Mouse (Mus musculus) hindbrain, embryonic 14.5 days (tissue): ENCODE results near the gene Timm50. TPM values are rescaled to one million over a fixed set of nuclear protein-coding genes. Genes with fewer than 3 reads are reported as not detected.

Experiments used
- ATAC-seq: fragments of 200-750 bp; cut with Nextera tagmentation; 2 replicates; pipeline ENCODE4 v1.8.0; 2017; ENCODE audit warnings: moderate number of reproducible peaks, mild to moderate bottlenecking, moderate TSS enrichment, moderate library complexity; ENCODE audit not compliant: low FRiP score
- DNase-seq: peaks from one replicate; pipeline ENCODE4 v3.0.0-alpha.2; 2015; ENCODE audit warnings: low spot score
- H3K27ac ChIP-seq: fragments of 300-500 bp; sonication (generic); 2 replicates; pipeline ENCODE4 v1.5.1; 2014; ENCODE audit warnings: mild to moderate bottlenecking, moderate library complexity
- H3K27me3 ChIP-seq: fragments of 300-500 bp; sonication (generic); 2 replicates; pipeline ENCODE4 v1.6.1; 2014; ENCODE audit warnings: mild to moderate bottlenecking, low read length, mixed read lengths; ENCODE audit not compliant: control insufficient read depth, insufficient read depth
- H3K36me3 ChIP-seq: fragments of 300-500 bp; sonication (generic); replicated peaks from 2 replicates; pipeline ENCODE4 v1.6.1; 2014; ENCODE audit not compliant: control insufficient read depth, insufficient read depth
- H3K4me1 ChIP-seq: fragments of 300-500 bp; sonication (generic); replicated peaks from 2 replicates; pipeline ENCODE4 v1.6.1; 2014; ENCODE audit warnings: antibody characterized with exemption, low read length, mixed read lengths; ENCODE audit not compliant: control insufficient read depth, insufficient read depth
- H3K4me2 ChIP-seq: fragments of 300-500 bp; sonication (generic); replicated peaks from 2 replicates; pipeline ENCODE4 v1.6.1; 2014; ENCODE audit warnings: mild to moderate bottlenecking, moderate library complexity
- H3K4me3 ChIP-seq: fragments of 300-500 bp; sonication (generic); replicated peaks from 2 replicates; pipeline ENCODE4 v1.5.1; 2014; ENCODE audit warnings: mild to moderate bottlenecking, low read length
- H3K9ac ChIP-seq: fragments of 300-500 bp; sonication (generic); 2 replicates; pipeline ENCODE4 v1.6.1; 2014
- H3K9me3 ChIP-seq: fragments of 300-500 bp; sonication (generic); 2 replicates; pipeline ENCODE4 v1.6.1; 2016; ENCODE audit warnings: low read length; ENCODE audit not compliant: control insufficient read depth
- WGBS: fragments of 180-500 bp; shearing (Covaris S2); extraction: QIAGEN DNeasy Blood & Tissue Kit; methylation state at CpG from one replicate; pipeline ENCODE4 v1.1.7; 2014; 5-methylcytosine and 5-hydroxymethylcytosine counted together
- polyA plus RNA-seq: library from polyadenylated mRNA; unstranded; fragments of >200 nt; fragmentation: Nextera tagmentation; extraction: Ambion mirVana; gene quantifications from 2 replicates; pipeline ENCODE4 v1.2.1, GENCODE M21; 2014

Timm50 gene
- polyA plus RNA-seq, 1 experiment from 2014 or later = 125 TPM

GRCm38 (mm10) chr7:28290165-28290564, 21.7 kb downstream of the Timm50 start:
- ATAC-seq = no peak
- peaks cover 38% of the 10 kb centered on the region; the same call in 1 of the 2 replicates for H3K27me3 ChIP-seq
- 1% methylated on average over 17 of the region's 18 CpGs for WGBS
- H3K36me3 ChIP-seq = no peaks in the 10 kb centered on the region
- H3K4me3 ChIP-seq = peak overlapping the region; percentile 19
- no peaks in the 10 kb centered on the region for H3K9me3 ChIP-seq
- no peak for DNase-seq
- peaks cover 9% of the 10 kb centered on the region; the same call in 1 of the 2 replicates for H3K4me1 ChIP-seq
- H3K4me2 ChIP-seq = peak overlapping the region; percentile 46
- peak overlapping the region; percentile 42; the same call in 1 of the 2 replicates for H3K9ac ChIP-seq
- H3K27ac ChIP-seq = no peak overlapping the region

- no peak overlapping the region for H3K27ac ChIP-seq
Measured at GRCm38 (mm10) chr7:28280630-28281029, 31.2 kb downstream of the Timm50 start.

GRCm38 (mm10) chr7:28278279-28278652, 33.6 kb downstream of the Timm50 start:
- Histone ChIP-seq H3K9ac (peak overlapping the region; percentile 93), H3K4me3 (peak overlapping the region; percentile 73), H3K4me2 (peak overlapping the region; percentile 87), H3K4me1 (peaks cover 18% of the 10 kb centered on the region), H3K9me3 (no peaks in the 10 kb centered on the region), H3K27ac (peak overlapping the region; percentile 87), H3K36me3 (peaks cover 7% of the 10 kb centered on the region), H3K27me3 (no peaks in the 10 kb centered on the region)
- WGBS = 84% methylated on average over 7 of the region's 7 CpGs
- DNase-seq (no peak), ATAC-seq (no peak)

More at GRCm38 (mm10) chr7:28280630-28281029, 31.2 kb downstream of the Timm50 start:
- H3K4me3 ChIP-seq = no peak overlapping the region
- ATAC-seq (no peak), DNase-seq (no peak)
- H3K36me3 ChIP-seq = no peaks in the 10 kb centered on the region
- H3K27me3 ChIP-seq = no peaks in the 10 kb centered on the region
- H3K9me3 ChIP-seq = no peaks in the 10 kb centered on the region
- no peak overlapping the region for H3K4me2 ChIP-seq
- H3K4me1 ChIP-seq = peaks cover 18% of the 10 kb centered on the region
- no peak overlapping the region for H3K9ac ChIP-seq
- 76% methylated on average over 7 of the region's 7 CpGs for WGBS

- 2% methylated on average over 62 of the region's 68 CpGs for WGBS
Measured at GRCm38 (mm10) chr7:28277615-28278278, 34.1 kb downstream of the Timm50 start, which contains the start of gene Eid2b. TSS of gene Eid2b (plus strand) at chr7:28277739.

GRCm38 (mm10) chr7:28277237-28277614, 34.6 kb downstream of the Timm50 start:
- Histone ChIP-seq H3K36me3 (peaks cover 17% of the 10 kb centered on the region), H3K4me2 (no peak overlapping the region), H3K4me1 (peaks cover 18% of the 10 kb centered on the region), H3K27ac (no peak overlapping the region), H3K9ac (no peak overlapping the region), H3K27me3 (no peaks in the 10 kb centered on the region), H3K4me3 (peak overlapping the region; percentile 73; the same call in 1 of the 2 replicates), H3K9me3 (no peaks in the 10 kb centered on the region)
- ATAC-seq = no peak
- no peak for DNase-seq
- 55% methylated on average over 8 of the region's 8 CpGs for WGBS

More at GRCm38 (mm10) chr7:28277615-28278278, 34.1 kb downstream of the Timm50 start, which contains the start of gene Eid2b:
- H3K27me3 ChIP-seq = no peaks in the 10 kb centered on the region
- DNase-seq (peak; percentile 98), ATAC-seq (peak; percentile 78)
- H3K9ac ChIP-seq = peak within 1 kb of the TSS; percentile 93
- peak within 1 kb of the TSS; percentile 87 for H3K4me2 ChIP-seq
- H3K4me3 ChIP-seq = peak within 1 kb of the TSS; percentile 73
- no peaks in the 10 kb centered on the region for H3K9me3 ChIP-seq
- peak within 1 kb of the TSS; percentile 87 for H3K27ac ChIP-seq
- H3K36me3 ChIP-seq = peaks cover 12% of the 10 kb centered on the region
- H3K4me1 ChIP-seq = peaks cover 18% of the 10 kb centered on the region

- ATAC-seq (no peak), DNase-seq (no peak)
- H3K4me2 ChIP-seq = no peak overlapping the region
- H3K27me3 ChIP-seq = no peaks in the 10 kb centered on the region
- no peak overlapping the region for H3K9ac ChIP-seq
- no peaks in the 10 kb centered on the region for H3K9me3 ChIP-seq
- peaks cover 27% of the 10 kb centered on the region for H3K36me3 ChIP-seq
- peaks cover 10% of the 10 kb centered on the region; the same call in 1 of the 2 replicates for H3K4me1 ChIP-seq
- H3K4me3 ChIP-seq = no peak overlapping the region
- H3K27ac ChIP-seq = no peak overlapping the region
- 73% methylated on average over 3 of the region's 3 CpGs for WGBS
Measured at GRCm38 (mm10) chr7:28271761-28272160, 40.1 kb downstream of the Timm50 start.

GRCm38 (mm10) chr7:28269355-28269754, 42.5 kb downstream of the Timm50 start:
- Histone ChIP-seq H3K4me1 (peaks cover 10% of the 10 kb centered on the region; the same call in 1 of the 2 replicates), H3K36me3 (peaks cover 27% of the 10 kb centered on the region), H3K4me2 (peak overlapping the region; percentile 68), H3K9ac (no peak overlapping the region), H3K27ac (no peak overlapping the region), H3K4me3 (peak overlapping the region; percentile 88), H3K9me3 (no peaks in the 10 kb centered on the region), H3K27me3 (no peaks in the 10 kb centered on the region)
- 89% methylated on average over 12 of the region's 12 CpGs for WGBS
- DNase-seq (no peak), ATAC-seq (no peak)

GRCm38 (mm10) chr7:28268576-28268975, 43.3 kb downstream of the Timm50 start:
- Histone ChIP-seq H3K9me3 (no peaks in the 10 kb centered on the region), H3K36me3 (peaks cover 23% of the 10 kb centered on the region), H3K4me2 (peak overlapping the region; percentile 68), H3K4me1 (peaks cover 10% of the 10 kb centered on the region; the same call in 1 of the 2 replicates), H3K27me3 (no peaks in the 10 kb centered on the region), H3K27ac (peak overlapping the region; percentile 92), H3K9ac (peak overlapping the region; percentile 98), H3K4me3 (peak overlapping the region; percentile 88)
- DNase-seq (no peak), ATAC-seq (no peak)
- 30% methylated on average over 16 of the region's 16 CpGs for WGBS

- ATAC-seq (peak; percentile 71), DNase-seq (peak; percentile 42)
- Histone ChIP-seq H3K27ac (peak overlapping the region; percentile 92), H3K4me1 (peaks cover 10% of the 10 kb centered on the region; the same call in 1 of the 2 replicates), H3K36me3 (peaks cover 18% of the 10 kb centered on the region), H3K9ac (peak overlapping the region; percentile 98), H3K9me3 (no peaks in the 10 kb centered on the region), H3K4me3 (peak overlapping the region; percentile 88), H3K27me3 (no peaks in the 10 kb centered on the region), H3K4me2 (peak overlapping the region; percentile 68)
- under 1% methylated on average over 60 of the region's 62 CpGs for WGBS
Measured at GRCm38 (mm10) chr7:28268042-28268531, 43.8 kb downstream of the Timm50 start.
